Comparison of ENCODE assay signal across 24 mouse cellular contexts in genomic region chr4:59236362-59236761, GRCm38 (mm10). TPM values are rescaled to one million over a fixed set of nuclear protein-coding genes. Genes with fewer than 3 reads are reported as not detected.
DNase-seq lines count a peak whose midpoint lies in the region; TF ChIP-seq lines count a peak whose summit lies in the region.
"Had no signal": no experiment of that assay in that cellular context is flagged by ENCODE, and none has a peak within 500 bp of the region (broad histone marks: within the 10 kb centered on the region; RNA-seq: fewer than 3 reads in every experiment).

No protein-coding gene starts in this region.

- peak; percentile 85 for DNase-seq in heart, adult 11 months
- no peak for DNase-seq in heart, postnatal 14 days
- peak; percentile 44 for DNase-seq in thymus, postnatal 0 days (ENCODE audit: low spot score)
- no peak for DNase-seq in thymus, postnatal 25 days
- DNase-seq in T-cell, adult 2 months (ENCODE audit: low spot score): peak; percentile 20
- DNase-seq in naive thymus-derived CD4-positive, alpha-beta T cell, adult 2 months (ENCODE audit: low read depth): peak; percentile 57
- no peak for DNase-seq in gastrocnemius, adult 2 months
- DNase-seq in heart, embryonic 10.5 days (ENCODE audit: low spot score): no peak
- DNase-seq: adrenal gland, adult 8-10 months; adrenal gland, postnatal 14 days; adrenal gland, postnatal 36 days; B cell, adult 2 months; cerebellum, adult 11-12 months; cerebellum, adult 2 months; cerebellum, adult 9-10 months; cerebellum, postnatal 10 days; cerebellum, postnatal 36 days; embryo, embryonic 11 days had no signal

- no peaks in the 10 kb centered on the region for H3K9me3 ChIP-seq in heart, embryonic 10.5 days
- H3K9me3 ChIP-seq: embryonic facial prominence, embryonic 13.5 days; embryonic facial prominence, embryonic 15.5 days; forebrain, embryonic 10.5 days; forebrain, embryonic 12.5 days had no signal

- no peak for TF ChIP-seq CTCF in gastrocnemius, adult 2 months (IDR thresholded peaks at IDR 0.05)

- H3K27me3 ChIP-seq in heart, embryonic 10.5 days (ENCODE audit: insufficient read depth, poor library complexity, severe bottlenecking): no peaks in the 10 kb centered on the region
- H3K27me3 ChIP-seq: embryonic facial prominence, embryonic 13.5 days; embryonic facial prominence, embryonic 15.5 days; forebrain, embryonic 12.5 days; Patski had no signal

- no peak overlapping the region for H3K4me3 ChIP-seq in gastrocnemius, adult 2 months
- H3K4me3 ChIP-seq in heart, embryonic 10.5 days: no peak overlapping the region
- H3K4me3 ChIP-seq: embryonic facial prominence, embryonic 13.5 days; embryonic facial prominence, embryonic 15.5 days; erythroblast, embryonic 14.5 days; forebrain, embryonic 10.5 days; forebrain, embryonic 12.5 days had no signal

- H3K27ac ChIP-seq in gastrocnemius, adult 2 months: no peak overlapping the region
- no peak overlapping the region for H3K27ac ChIP-seq in heart, embryonic 10.5 days
- H3K27ac ChIP-seq: embryonic facial prominence, embryonic 13.5 days; embryonic facial prominence, embryonic 15.5 days; forebrain, embryonic 10.5 days; forebrain, embryonic 12.5 days had no signal

- H3K4me1 ChIP-seq in heart, embryonic 10.5 days: peaks cover 13% of the 10 kb centered on the region
- H3K4me1 ChIP-seq: forebrain, embryonic 12.5 days had no signal

- WGBS in heart, embryonic 10.5 days: 90% methylated on average over 3 of the region's 3 CpGs

- no peaks in the 10 kb centered on the region for H3K36me3 ChIP-seq in heart, embryonic 10.5 days
- H3K36me3 ChIP-seq: embryonic facial prominence, embryonic 13.5 days; embryonic facial prominence, embryonic 15.5 days; forebrain, embryonic 10.5 days; forebrain, embryonic 12.5 days had no signal

- intact Hi-C loops in heart, postnatal 14 days (cut with DNase I): no loop called here
- intact Hi-C loops in gastrocnemius, adult 2 months (cut with DNase I): no loop called here

RNA-seq across cellular contexts. Expression of gene Ugcg, which starts 47.3 kb away (rescaled TPM):
- 10 to 100 TPM; 18.3 to 18.6 TPM for total RNA-seq in heart, postnatal 14 days (2021)
- polyA plus RNA-seq in thymus, postnatal 0 days (2015; fragmentation: Nextera tagmentation; extraction: Ambion mirVana): 21.8 and 29.2 TPM in 2 replicates
- total RNA-seq in gastrocnemius, adult 2 months (2021): 1 to 10 TPM; 7.6 to 9.1 TPM
- 8.2 and 9.7 TPM in 2 replicates for polyA plus RNA-seq in heart, embryonic 10.5 days (2016; fragmentation: Nextera tagmentation; extraction: Ambion mirVana)

Comparison
In these comparisons a context has a peak if more than half of its experiments do, and no peak if none do; other contexts are left out.
1. DNase-seq: peak in heart, adult 11 months (single experiment), thymus, postnatal 0 days (single experiment), T-cell, adult 2 months (single experiment) and naive thymus-derived CD4-positive, alpha-beta T cell, adult 2 months (single experiment); none in heart, postnatal 14 days (0 of 2), thymus, postnatal 25 days (single experiment), gastrocnemius, adult 2 months (single experiment) and heart, embryonic 10.5 days (single experiment).